Mouse (Mus musculus) cortical plate, adult 2 months (tissue): ENCODE data around the gene Elp5.

ENCODE experiments used
- CTCF ChIP-seq: fragments of 200-500 bp; IDR thresholded peaks from 2 replicates; pipeline ENCODE4 v1.5.1; 2011; ENCODE audit warnings: mild to moderate bottlenecking, control low read depth, low read length; ENCODE audit not compliant: insufficient read depth; ENCODE audit errors: extremely low read depth
- POLR2A ChIP-seq: fragments of 200-500 bp; IDR thresholded peaks from 2 replicates; pipeline ENCODE4 v1.6.1; 2011; ENCODE audit warnings: mild to moderate bottlenecking, low read length, control low read depth; ENCODE audit not compliant: insufficient read depth; ENCODE audit errors: extremely low read depth

DNA sequence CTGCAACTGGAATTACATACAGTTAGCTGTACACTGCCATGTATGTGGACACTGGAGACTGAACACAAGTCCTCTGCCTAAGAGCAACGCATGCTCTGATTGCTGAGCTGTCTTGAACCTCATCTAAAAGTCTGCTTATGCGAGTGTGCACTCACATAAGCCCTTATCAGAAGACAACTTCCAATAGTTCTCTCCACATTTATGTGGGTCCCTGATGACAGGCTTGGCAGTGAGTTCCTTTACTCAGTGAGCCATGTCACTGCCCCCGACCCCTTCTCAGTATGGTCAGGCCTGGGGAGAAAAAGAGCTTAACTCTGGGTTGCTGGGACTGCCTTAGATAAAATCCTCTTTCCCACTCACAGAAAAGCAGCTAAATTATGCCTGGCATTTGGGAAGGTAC is 34.4 kb upstream of the Elp5 start, which contains the start of gene Dlg4:
- TF ChIP-seq CTCF (no peak), POLR2A (no peak)
